Mouse (Mus musculus): ENCODE results near the gene Olfr690. TPM values are rescaled to one million over a fixed set of nuclear protein-coding genes. Genes with fewer than 3 reads are reported as not detected.

Gene Olfr690
- polyA plus RNA-seq (2012; rRNA removed) = 0.16 TPM in 1 of 2 replicates, not detected in the other

- TF ChIP-seq CTCF (conservative IDR thresholded peaks at IDR 0.05; ENCODE audit: insufficient read depth, insufficient read length, low read depth, low read length) (no peak), POLR2A (IDR thresholded peaks at IDR 0.05; ENCODE audit: low read depth, low read length) (no peak)
- Histone ChIP-seq H3K4me3 (ENCODE audit: insufficient read depth, low read depth, low read length) (no peak within 1 kb of the TSS), H3K27ac (ENCODE audit: insufficient read depth, low read depth, low read length) (no peak within 1 kb of the TSS), H3K27me3 (replicated peaks; ENCODE audit: control insufficient read depth, insufficient read depth, low read length) (no peaks in the 10 kb centered on the region), H3K36me3 (ENCODE audit: control insufficient read depth, insufficient read depth, low read length) (no peaks in the 10 kb centered on the region), H3K4me1 (ENCODE audit: control insufficient read depth, insufficient read depth, low read length) (no peaks in the 10 kb centered on the region)
- WGBS = 73% methylated on average over 1 of the region's 1 CpGs
- DNase-seq = no peak
Measured at GRCm38 (mm10) chr7:105334004-105334403, at the start of gene Olfr690. Olfr690 (minus strand) TSS chr7:105334104.

- WGBS = 95% methylated on average over 3 of the region's 3 CpGs
- no peak for DNase-seq
- Histone ChIP-seq H3K4me3 (ENCODE audit: insufficient read depth, low read depth, low read length) (no peak overlapping the region), H3K27me3 (replicated peaks; ENCODE audit: control insufficient read depth, insufficient read depth, low read length) (no peaks in the 10 kb centered on the region), H3K27ac (ENCODE audit: insufficient read depth, low read depth, low read length) (no peak overlapping the region), H3K4me1 (ENCODE audit: control insufficient read depth, insufficient read depth, low read length) (no peaks in the 10 kb centered on the region), H3K36me3 (ENCODE audit: control insufficient read depth, insufficient read depth, low read length) (peaks cover 29% of the 10 kb centered on the region)
- TF ChIP-seq CTCF (conservative IDR thresholded peaks at IDR 0.05; ENCODE audit: insufficient read depth, insufficient read length, low read depth, low read length) (no peak), POLR2A (IDR thresholded peaks at IDR 0.05; ENCODE audit: low read depth, low read length) (no peak)
Measured at GRCm38 (mm10) chr7:105380329-105380728, 46.4 kb upstream of the Olfr690 start.

GRCm38 (mm10) chr7:105374866-105375265 is 41.0 kb upstream of the Olfr690 start, which contains the start of gene Gm5901:
Gm5901 (plus strand) TSS chr7:105375038.
- DNase-seq = no peak
- Histone ChIP-seq H3K27me3 (replicated peaks; ENCODE audit: control insufficient read depth, insufficient read depth, low read length) (no peaks in the 10 kb centered on the region), H3K4me3 (ENCODE audit: insufficient read depth, low read depth, low read length) (no peak within 1 kb of the TSS), H3K4me1 (ENCODE audit: control insufficient read depth, insufficient read depth, low read length) (no peaks in the 10 kb centered on the region), H3K36me3 (ENCODE audit: control insufficient read depth, insufficient read depth, low read length) (peaks cover 16% of the 10 kb centered on the region), H3K27ac (ENCODE audit: insufficient read depth, low read depth, low read length) (no peak within 1 kb of the TSS)
- TF ChIP-seq CTCF (conservative IDR thresholded peaks at IDR 0.05; ENCODE audit: insufficient read depth, insufficient read length, low read depth, low read length) = no peak
- no peak for TF ChIP-seq POLR2A (IDR thresholded peaks at IDR 0.05; ENCODE audit: low read depth, low read length)
- 92% methylated on average over 1 of the region's 1 CpGs for WGBS

GRCm38 (mm10) chr7:105373976-105374375 is 40.1 kb upstream of the Olfr690 start:
- whole genome bisulfite sequencing = 94% methylated on average over 3 of the region's 3 CpGs
- no peak overlapping the region for H3K27ac ChIP-seq (ENCODE audit: insufficient read depth, low read depth, low read length)
- DNase-seq = no peak
- no peaks in the 10 kb centered on the region for H3K27me3 ChIP-seq (replicated peaks; ENCODE audit: control insufficient read depth, insufficient read depth, low read length)
- no peak overlapping the region for H3K4me3 ChIP-seq (ENCODE audit: insufficient read depth, low read depth, low read length)
- TF ChIP-seq POLR2A (IDR thresholded peaks at IDR 0.05; ENCODE audit: low read depth, low read length) (no peak), CTCF (conservative IDR thresholded peaks at IDR 0.05; ENCODE audit: insufficient read depth, insufficient read length, low read depth, low read length) (no peak)
- H3K36me3 ChIP-seq (ENCODE audit: control insufficient read depth, insufficient read depth, low read length) = peaks cover 10% of the 10 kb centered on the region
- H3K4me1 ChIP-seq (ENCODE audit: control insufficient read depth, insufficient read depth, low read length) = no peaks in the 10 kb centered on the region

- no peak for DNase-seq
- WGBS = 86% methylated on average over 4 of the region's 4 CpGs
Measured at GRCm38 (mm10) chr7:105373509-105373908, 39.6 kb upstream of the Olfr690 start.

GRCm38 (mm10) chr7:105372912-105373311 is 39.0 kb upstream of the Olfr690 start:
- Histone ChIP-seq H3K4me1 (ENCODE audit: control insufficient read depth, insufficient read depth, low read length) (no peaks in the 10 kb centered on the region), H3K27ac (ENCODE audit: insufficient read depth, low read depth, low read length) (no peak overlapping the region), H3K4me3 (ENCODE audit: insufficient read depth, low read depth, low read length) (no peak overlapping the region), H3K27me3 (replicated peaks; ENCODE audit: control insufficient read depth, insufficient read depth, low read length) (no peaks in the 10 kb centered on the region), H3K36me3 (ENCODE audit: control insufficient read depth, insufficient read depth, low read length) (peaks cover under 1% of the 10 kb centered on the region; the same call in 1 of the 2 replicates)
- TF ChIP-seq POLR2A (IDR thresholded peaks at IDR 0.05; ENCODE audit: low read depth, low read length) = no peak
- TF ChIP-seq CTCF (conservative IDR thresholded peaks at IDR 0.05; ENCODE audit: insufficient read depth, insufficient read length, low read depth, low read length) = no peak
- WGBS = 83% methylated on average over 1 of the region's 1 CpGs
- no peak for DNase-seq

More at GRCm38 (mm10) chr7:105373509-105373908, 39.6 kb upstream of the Olfr690 start:
- TF ChIP-seq POLR2A (IDR thresholded peaks at IDR 0.05; ENCODE audit: low read depth, low read length) (no peak), CTCF (conservative IDR thresholded peaks at IDR 0.05; ENCODE audit: insufficient read depth, insufficient read length, low read depth, low read length) (no peak)
- Histone ChIP-seq H3K4me1 (ENCODE audit: control insufficient read depth, insufficient read depth, low read length) (no peaks in the 10 kb centered on the region), H3K27ac (ENCODE audit: insufficient read depth, low read depth, low read length) (no peak overlapping the region), H3K4me3 (ENCODE audit: insufficient read depth, low read depth, low read length) (no peak overlapping the region), H3K27me3 (replicated peaks; ENCODE audit: control insufficient read depth, insufficient read depth, low read length) (no peaks in the 10 kb centered on the region), H3K36me3 (ENCODE audit: control insufficient read depth, insufficient read depth, low read length) (peaks cover 6% of the 10 kb centered on the region)

- no peak for TF ChIP-seq CTCF (conservative IDR thresholded peaks at IDR 0.05; ENCODE audit: insufficient read depth, insufficient read length, low read depth, low read length)
- TF ChIP-seq POLR2A (IDR thresholded peaks at IDR 0.05; ENCODE audit: low read depth, low read length) = no peak
- WGBS = 92% methylated on average over 4 of the region's 4 CpGs
Measured at GRCm38 (mm10) chr7:105368521-105368920, 34.6 kb upstream of the Olfr690 start.

More at GRCm38 (mm10) chr7:105368521-105368920, 34.6 kb upstream of the Olfr690 start:
- no peaks in the 10 kb centered on the region for H3K36me3 ChIP-seq (ENCODE audit: control insufficient read depth, insufficient read depth, low read length)
- no peak for DNase-seq
- no peak overlapping the region for H3K4me3 ChIP-seq (ENCODE audit: insufficient read depth, low read depth, low read length)
- H3K27ac ChIP-seq (ENCODE audit: insufficient read depth, low read depth, low read length) = no peak overlapping the region
- H3K4me1 ChIP-seq (ENCODE audit: control insufficient read depth, insufficient read depth, low read length) = no peaks in the 10 kb centered on the region
- no peaks in the 10 kb centered on the region for H3K27me3 ChIP-seq (replicated peaks; ENCODE audit: control insufficient read depth, insufficient read depth, low read length)
